Mouse (Mus musculus): ENCODE results near the gene Galnt7.

- no peak; the same call in 1 of the 2 replicates for TF ChIP-seq POLR2A (IDR thresholded peaks at IDR 0.05; ENCODE audit: borderline replicate concordance, control insufficient read depth, low read depth, low read length)
- TF ChIP-seq CTCF (IDR thresholded peaks at IDR 0.05; ENCODE audit: control insufficient read depth, insufficient read depth, low read length), result no peak
Measured at GRCm38 (mm10) chr8:57652456-57653055, at the start of gene Galnt7.
